Mouse (Mus musculus): ENCODE results near the gene Dnah3. TPM values are rescaled to one million over a fixed set of nuclear protein-coding genes. Genes with fewer than 3 reads are reported as not detected.

The Dnah3 gene
- total RNA-seq, 2 experiments from 2014 or later = not detected

DNA sequence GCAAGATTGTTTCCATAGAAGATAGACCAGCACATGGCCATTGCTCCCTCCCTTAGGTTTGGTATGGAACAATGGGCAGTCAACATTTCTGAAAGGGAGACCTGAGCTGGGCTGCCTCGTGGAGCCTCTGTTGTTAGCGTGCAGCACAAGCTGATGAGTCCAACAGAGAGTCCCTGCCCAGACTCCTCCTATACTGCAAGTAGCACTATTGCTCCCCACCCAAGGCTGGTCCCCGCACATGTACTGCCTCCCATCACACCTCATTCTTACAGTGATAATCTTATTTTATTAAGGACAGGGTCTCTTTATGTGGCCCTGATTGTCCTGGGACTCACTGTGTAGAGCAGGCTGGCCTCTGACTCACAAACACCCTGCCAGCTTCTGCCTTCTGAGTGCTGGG is 27.0 kb downstream of the Dnah3 start:
- intact Hi-C loops (cut with DNase I) = no loop called here
- DNase-seq (ENCODE audit: low spot score) = no peak

DNA sequence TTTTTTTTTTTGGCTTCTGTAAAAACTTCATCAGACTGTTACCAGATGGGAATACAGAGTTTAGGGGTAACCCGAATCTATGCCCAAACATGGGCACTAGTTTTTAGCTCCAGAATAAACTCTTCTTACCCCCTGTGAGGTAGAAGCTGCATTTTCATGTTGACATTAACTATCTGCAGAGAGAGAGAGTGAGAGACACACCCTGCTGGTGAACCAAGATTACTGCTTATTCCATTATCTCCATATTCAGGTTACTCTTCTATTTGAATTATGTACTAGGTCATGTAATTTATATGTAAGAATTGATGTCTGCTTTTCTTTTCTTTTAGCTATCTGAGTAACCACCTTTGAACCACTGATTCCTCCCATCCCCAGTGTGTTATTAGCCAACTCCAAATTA is 31.0 kb downstream of the Dnah3 start:
- intact Hi-C loops (cut with DNase I) = no loop called here
- DNase-seq (ENCODE audit: low spot score) = no peak

DNA sequence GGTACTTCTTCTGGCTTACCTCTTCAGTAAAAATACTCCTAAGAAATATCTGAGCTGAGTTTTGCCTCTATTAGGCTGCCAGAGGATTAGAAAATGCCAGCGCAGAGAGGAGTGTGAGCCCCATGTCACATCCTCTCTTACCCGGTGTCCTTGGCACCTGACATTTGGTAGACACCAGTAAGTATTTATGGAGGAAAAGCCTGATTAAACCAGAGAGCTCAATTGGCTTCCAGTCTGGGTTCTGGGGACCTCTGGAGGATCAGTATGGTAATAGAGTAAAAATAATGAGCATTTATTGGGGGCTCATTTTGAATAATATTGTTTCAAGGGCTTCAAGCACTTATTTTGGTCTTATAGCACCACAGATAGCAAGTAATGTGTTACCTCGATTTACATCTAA is 39.6 kb downstream of the Dnah3 start:
- intact Hi-C loops (cut with DNase I) = loop anchor here (5.0 kb wide), 1 partner anchor 208 kb away; no protein-coding TSS in a partner anchor
- DNase-seq (ENCODE audit: low spot score) = no peak

DNA sequence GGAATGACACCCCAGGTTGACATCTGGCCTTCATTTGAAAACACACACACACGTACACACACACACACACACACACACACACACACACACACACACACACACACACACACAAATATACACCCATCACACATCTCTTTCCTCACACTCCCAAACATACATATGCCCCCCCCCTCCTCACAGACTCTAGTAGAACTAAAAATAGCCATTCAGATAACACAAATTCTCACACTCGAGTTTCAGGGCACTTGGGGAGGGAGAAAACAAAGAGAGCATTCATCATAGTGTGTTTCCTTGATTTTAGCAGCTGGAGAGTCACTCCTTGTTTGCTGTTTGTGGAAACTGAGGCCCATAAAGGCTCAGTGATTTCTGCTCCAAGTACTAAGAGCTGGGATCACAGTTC is 41.1 kb downstream of the Dnah3 start:
- intact Hi-C loops (cut with DNase I) = no loop called here
- DNase-seq (ENCODE audit: low spot score) = no peak

DNA sequence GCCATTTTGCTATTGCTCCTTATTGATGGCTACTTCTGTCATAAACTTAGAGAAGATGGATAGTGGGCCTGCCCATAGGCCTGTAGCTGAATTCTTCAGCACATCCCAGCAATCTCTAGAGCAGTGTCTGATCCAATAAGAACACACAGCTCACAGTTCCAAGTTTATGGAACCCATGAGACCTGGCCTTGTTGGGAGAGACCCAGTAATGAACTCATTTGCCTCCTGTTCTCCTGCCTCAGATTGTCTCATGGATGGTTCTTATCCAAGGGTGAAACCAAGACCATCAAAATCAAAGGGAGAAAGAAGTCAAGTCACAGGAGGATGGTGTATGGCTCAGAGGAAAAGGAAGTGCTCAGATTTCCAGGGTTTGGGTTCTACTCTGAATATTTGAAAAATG is 44.6 kb downstream of the Dnah3 start:
- intact Hi-C loops (cut with DNase I) = no loop called here
- DNase-seq (ENCODE audit: low spot score) = no peak

GRCm38 (mm10) chr7:120043990-120044389 is 51.1 kb downstream of the Dnah3 start:
- intact Hi-C loops (cut with DNase I) = no loop called here
- no peak for DNase-seq (ENCODE audit: low spot score)

- no peak for DNase-seq (ENCODE audit: low spot score)
- intact Hi-C loops (cut with DNase I) = no loop called here
Observed at GRCm38 (mm10) chr7:120036422-120036821, 58.7 kb downstream of the Dnah3 start.

GRCm38 (mm10) chr7:120034996-120035395 is 60.1 kb downstream of the Dnah3 start:
- no peak for DNase-seq (ENCODE audit: low spot score)
- intact Hi-C loops (cut with DNase I) = no loop called here

- intact Hi-C loops (cut with DNase I) = no loop called here
- no peak for DNase-seq (ENCODE audit: low spot score)
Observed at GRCm38 (mm10) chr7:120034566-120034965, 60.5 kb downstream of the Dnah3 start.

DNA sequence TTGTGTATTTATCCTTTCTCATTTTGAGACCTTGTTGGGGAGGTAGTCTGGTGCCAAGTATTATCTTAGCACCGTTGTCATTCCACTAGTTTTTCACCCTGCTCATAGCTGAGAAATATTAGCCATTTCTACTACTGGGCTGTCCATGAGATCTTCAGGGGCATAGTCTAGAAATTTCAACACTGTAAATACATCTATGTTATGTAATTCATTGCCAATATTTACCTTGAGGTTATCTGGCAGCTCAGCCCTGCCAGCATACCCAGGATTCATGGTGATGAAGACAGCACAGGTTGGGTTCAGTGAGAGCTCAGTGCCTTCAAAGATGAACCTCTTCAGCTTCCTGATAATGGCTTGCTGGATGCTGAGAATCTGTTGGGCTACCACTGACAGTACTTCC is 66.4 kb downstream of the Dnah3 start:
- DNase-seq (ENCODE audit: low spot score) = no peak
- intact Hi-C loops (cut with DNase I) = no loop called here

DNA sequence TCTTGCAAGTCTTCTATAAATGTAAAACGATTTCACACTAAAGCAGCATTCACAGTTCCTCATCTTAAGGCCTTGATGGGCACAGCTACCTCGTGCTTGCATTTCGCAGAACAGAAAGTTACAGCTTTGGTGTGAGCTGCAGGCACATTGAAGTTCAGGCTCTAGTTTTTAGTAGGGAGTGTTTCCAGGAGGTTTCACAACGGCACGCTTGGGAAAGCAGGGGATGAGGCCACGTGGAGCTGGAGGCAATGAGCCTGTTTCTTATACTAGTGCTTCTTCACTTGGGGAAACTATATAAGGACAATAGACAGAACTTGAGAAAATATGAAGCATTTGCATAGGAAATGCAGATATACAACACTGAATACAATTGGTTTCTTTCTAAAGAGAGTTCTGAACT is 98.0 kb downstream of the Dnah3 start:
- no peak for DNase-seq (ENCODE audit: low spot score)
- intact Hi-C loops (cut with DNase I) = no loop called here

GRCm38 (mm10) chr7:119985279-119985912 is 109.7 kb downstream of the Dnah3 start:
- intact Hi-C loops (cut with DNase I) = no loop called here

DNA sequence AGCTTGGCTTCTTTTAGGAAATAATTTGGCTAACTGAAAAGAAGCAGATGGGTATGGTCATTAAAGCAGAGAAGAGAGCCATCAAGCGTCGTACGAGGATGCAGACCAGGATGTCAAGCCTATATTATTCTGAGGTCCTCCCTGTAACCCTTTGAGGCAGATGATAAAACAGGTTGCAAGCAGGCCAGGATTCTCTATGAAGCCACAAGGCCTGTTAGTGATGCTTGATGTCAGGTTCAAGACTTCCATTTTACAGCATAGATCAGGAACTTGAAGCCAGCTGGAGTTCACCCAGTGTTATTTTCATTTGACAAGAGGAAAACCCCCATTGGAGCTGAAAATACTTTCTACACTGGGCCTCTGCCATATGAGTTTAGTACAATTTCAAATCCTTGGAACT is 114.9 kb downstream of the Dnah3 start:
- no peak for DNase-seq (ENCODE audit: low spot score)
- intact Hi-C loops (cut with DNase I) = no loop called here

More at GRCm38 (mm10) chr7:119985279-119985912, 109.7 kb downstream of the Dnah3 start:
- DNase-seq (ENCODE audit: low spot score) = no peak

DNA sequence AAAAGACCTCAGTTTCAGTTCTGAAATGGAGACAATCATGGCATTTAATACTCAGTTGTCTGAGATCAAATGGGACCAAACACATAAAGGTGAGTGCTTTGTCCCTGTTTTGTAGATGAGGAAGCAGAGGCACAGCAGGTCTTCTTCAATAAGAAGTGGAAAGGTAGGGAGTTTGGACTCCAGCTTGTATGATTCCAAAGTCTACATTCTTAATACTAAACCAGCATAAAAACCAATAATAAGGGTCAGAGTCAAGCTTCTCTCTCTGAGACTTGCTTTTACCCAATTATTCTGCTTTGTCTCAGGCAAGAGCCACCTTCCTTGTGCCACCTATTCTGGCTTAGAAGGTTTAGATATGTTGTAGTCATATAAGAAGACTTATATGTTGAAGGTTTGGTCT is 116.5 kb downstream of the Dnah3 start:
- intact Hi-C loops (cut with DNase I) = no loop called here
- no peak for DNase-seq (ENCODE audit: low spot score)

- DNase-seq (ENCODE audit: low spot score) = no peak
- intact Hi-C loops (cut with DNase I) = no loop called here
Observed at GRCm38 (mm10) chr7:119977574-119977973, 117.5 kb downstream of the Dnah3 start.

- intact Hi-C loops (cut with DNase I) = no loop called here
- DNase-seq (ENCODE audit: low spot score) = no peak
Observed at GRCm38 (mm10) chr7:119976256-119976655, 118.8 kb downstream of the Dnah3 start.

DNA sequence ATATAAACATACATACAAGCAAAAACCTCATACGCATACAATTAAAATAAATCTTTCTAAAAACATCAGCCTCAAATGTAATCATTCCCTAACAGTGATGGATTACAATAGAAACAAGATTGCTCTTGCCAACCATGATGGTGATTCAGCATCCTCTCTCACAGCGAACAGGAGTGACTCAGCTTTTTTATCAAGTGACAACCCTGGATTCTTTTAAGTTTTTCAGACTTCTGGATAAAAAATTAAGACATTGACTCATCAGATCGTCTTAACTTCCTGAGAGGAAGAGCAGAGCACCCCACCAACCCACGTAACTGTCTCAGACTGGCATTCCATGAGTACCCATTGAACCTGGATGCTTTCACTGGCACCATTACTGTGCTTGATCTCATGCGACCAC is 120.9 kb downstream of the Dnah3 start:
- DNase-seq (ENCODE audit: low spot score) = no peak
- intact Hi-C loops (cut with DNase I) = no loop called here

GRCm38 (mm10) chr7:119969320-119969719 is 125.8 kb downstream of the Dnah3 start:
- intact Hi-C loops (cut with DNase I) = no loop called here
- no peak for DNase-seq (ENCODE audit: low spot score)

DNA sequence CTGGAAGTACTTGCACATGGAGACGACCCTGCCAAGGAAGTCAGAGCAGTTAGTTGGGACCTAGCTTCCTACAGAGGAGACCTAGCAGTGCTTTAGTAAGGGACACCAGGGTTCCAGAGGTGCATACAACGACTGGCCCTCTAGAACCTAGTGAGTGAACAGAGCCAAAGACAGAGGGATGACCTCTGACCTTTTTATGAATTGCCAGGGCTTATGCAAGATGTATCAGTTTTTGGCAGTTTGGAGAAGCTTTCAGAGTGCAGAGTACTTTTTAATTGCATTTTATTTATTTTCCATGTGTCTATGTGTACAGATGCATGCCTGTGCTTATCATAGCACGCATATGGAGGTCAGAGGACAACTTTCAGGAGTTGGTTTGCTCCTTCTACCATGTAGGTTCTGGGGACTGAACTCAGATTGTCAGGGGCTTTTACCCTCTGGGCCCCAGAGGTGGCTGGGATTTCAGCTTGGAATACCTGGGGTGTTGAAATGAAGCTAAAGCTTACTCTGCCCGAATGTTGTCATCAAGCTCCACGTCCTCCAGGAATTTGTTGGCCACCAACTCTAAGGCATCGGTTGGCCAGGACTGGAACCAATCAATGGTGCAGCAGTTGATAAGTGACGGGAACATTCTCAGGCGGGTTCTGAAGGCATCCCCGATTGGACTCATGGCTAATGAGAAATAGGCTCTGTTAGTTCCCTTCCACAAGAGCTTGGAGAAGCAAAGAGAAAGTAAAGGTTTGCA is 129.3 kb downstream of the Dnah3 start:
- DNase-seq (ENCODE audit: low spot score) = no peak

DNA sequence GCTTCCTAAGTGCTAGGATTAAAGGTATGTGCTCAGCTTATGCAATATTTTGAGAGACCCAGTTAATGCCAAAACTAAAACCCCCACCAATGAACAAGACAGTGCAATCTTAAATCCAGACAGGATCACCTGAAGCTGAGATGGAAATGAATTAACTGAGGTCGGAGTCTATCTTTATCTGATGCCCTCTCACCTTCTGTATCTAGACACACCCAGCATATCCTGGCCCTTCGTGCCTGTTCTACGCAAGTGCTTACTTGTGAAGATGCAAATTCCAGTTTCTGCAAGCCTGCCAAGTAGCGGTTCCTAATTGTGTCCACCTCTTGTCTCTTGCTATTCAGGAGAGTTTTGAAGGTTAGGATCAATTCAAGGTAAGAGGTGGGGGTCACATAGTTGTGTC is 129.9 kb downstream of the Dnah3 start:
- DNase-seq (ENCODE audit: low spot score) = no peak
- intact Hi-C loops (cut with DNase I) = no loop called here

More for the DNA sequence above, 129.3 kb downstream of the Dnah3 start:
- intact Hi-C loops (cut with DNase I) = no loop called here

- peak; percentile 67 for DNase-seq (ENCODE audit: low spot score)
- intact Hi-C loops (cut with DNase I) = no loop called here
Observed at GRCm38 (mm10) chr7:119961107-119961506, 134.0 kb downstream of the Dnah3 start.

- intact Hi-C loops (cut with DNase I) = no loop called here
- DNase-seq (ENCODE audit: low spot score) = no peak
Observed at GRCm38 (mm10) chr7:119960546-119960945, 134.5 kb downstream of the Dnah3 start.
